Mouse (Mus musculus) liver, postnatal 0 days (tissue): ENCODE measurements around the gene Gcn1l1. TPM values are rescaled to one million over a fixed set of nuclear protein-coding genes. Genes with fewer than 3 reads are reported as not detected.

Source experiments
- ATAC-seq: fragments of 200-750 bp; cut with Nextera tagmentation; 2 replicates; pipeline ENCODE4 v1.8.0; 2017; ENCODE audit warnings: mild to moderate bottlenecking, moderate library complexity
- DNase-seq: peaks from one replicate; pipeline ENCODE4 v3.0.0-alpha.2; 2016
- H3K27ac ChIP-seq: fragments of 300-500 bp; sonication (generic); 2 replicates; pipeline ENCODE4 v1.5.1; 2014; ENCODE audit warnings: antibody characterized with exemption, moderate library complexity, mild to moderate bottlenecking, low read depth
- H3K27me3 ChIP-seq: fragments of 300-500 bp; sonication (generic); 2 replicates; pipeline ENCODE4 v1.6.1; 2014; ENCODE audit warnings: low read length, control low read depth, mixed read lengths; ENCODE audit not compliant: insufficient read depth
- H3K36me3 ChIP-seq: fragments of 300-500 bp; sonication (generic); replicated peaks from 2 replicates; pipeline ENCODE4 v1.6.1; 2014; ENCODE audit warnings: mild to moderate bottlenecking, control low read depth, low read length, moderate library complexity, mixed read lengths; ENCODE audit not compliant: insufficient read depth
- H3K4me1 ChIP-seq: fragments of 300-500 bp; sonication (generic); 2 replicates; pipeline ENCODE4 v1.6.1; 2014; ENCODE audit warnings: antibody characterized with exemption, mild to moderate bottlenecking, control low read depth; ENCODE audit not compliant: insufficient read depth
- H3K4me2 ChIP-seq: fragments of 300-500 bp; sonication (generic); 2 replicates; pipeline ENCODE4 v1.6.1; 2014; ENCODE audit warnings: low read depth, mild to moderate bottlenecking, low read length, moderate library complexity, mixed read lengths
- H3K4me3 ChIP-seq: fragments of 300-500 bp; sonication (generic); 2 replicates; pipeline ENCODE4 v1.5.1; 2014; ENCODE audit warnings: low read depth, low read length
- H3K9ac ChIP-seq: fragments of 300-500 bp; sonication (generic); replicated peaks from 2 replicates; pipeline ENCODE4 v1.6.1; 2014; ENCODE audit warnings: mild to moderate bottlenecking, moderate library complexity
- H3K9me3 ChIP-seq: fragments of 300-500 bp; sonication (generic); 2 replicates; pipeline ENCODE4 v1.6.1; 2016; ENCODE audit warnings: mild to moderate bottlenecking, control low read depth, low read length, mixed read lengths
- CTCF ChIP-seq: sonication (generic); IDR thresholded peaks from 2 replicates; pipeline ENCODE4 v1.5.1; 2016; ENCODE audit warnings: antibody characterized with exemption, low read depth
- EP300 ChIP-seq: IDR thresholded peaks from 2 replicates; pipeline ENCODE4 v1.6.1; 2016; ENCODE audit warnings: antibody characterized with exemption, low read depth, mild to moderate bottlenecking
- WGBS: fragments of 180-500 bp; shearing (Covaris S2); extraction: QIAGEN DNeasy Blood & Tissue Kit; methylation state at CpG from one replicate; pipeline ENCODE4 v1.1.7; 2014; ENCODE audit not compliant: insufficient replicate concordance; 5-methylcytosine and 5-hydroxymethylcytosine counted together
- polyA plus RNA-seq: library from polyadenylated mRNA; unstranded; fragments of >200 nt; fragmentation: Nextera tagmentation; extraction: Ambion mirVana; gene quantifications from 2 replicates; pipeline ENCODE4 v1.2.1, GENCODE M21; 2015

Gene Gcn1l1
- polyA plus RNA-seq, 1 experiment from 2014 or later: 10.3 TPM

GRCm38 (mm10) chr5:115563771-115564585, 1.1 kb upstream of the Gcn1l1 start:
- DNase-seq (no peak), ATAC-seq (no peak)
- Histone ChIP-seq H3K36me3 (peaks cover 39% of the 10 kb centered on the region), H3K4me1 (peaks cover 40% of the 10 kb centered on the region), H3K27ac (no peak overlapping the region), H3K4me3 (no peak overlapping the region), H3K9ac (no peak overlapping the region), H3K4me2 (0 out of 2 replicates have a peak overlapping the region, but pooled peaks have one; percentile 96), H3K27me3 (no peaks in the 10 kb centered on the region), H3K9me3 (no peaks in the 10 kb centered on the region)
- no peak for TF ChIP-seq EP300
- no peak for TF ChIP-seq CTCF
- 51% methylated on average over 5 of the region's 5 CpGs for WGBS

- H3K36me3 ChIP-seq: peaks cover 38% of the 10 kb centered on the region
- TF ChIP-seq EP300: no peak
- no peak for TF ChIP-seq CTCF
- H3K27me3 ChIP-seq: no peaks in the 10 kb centered on the region
- peak overlapping the region; percentile 70 for H3K27ac ChIP-seq
- DNase-seq: no peak
- H3K9ac ChIP-seq: peak overlapping the region; percentile 95
- H3K4me3 ChIP-seq: peak overlapping the region; percentile 91
- under 1% methylated on average over 32 of the region's 46 CpGs for WGBS
- peaks cover 37% of the 10 kb centered on the region for H3K4me1 ChIP-seq
- ATAC-seq: peak; percentile 24
- H3K4me2 ChIP-seq: peak overlapping the region; percentile 96
- no peaks in the 10 kb centered on the region for H3K9me3 ChIP-seq
Observed at GRCm38 (mm10) chr5:115565403-115565802, 349 bp downstream of the Gcn1l1 start.

DNA sequence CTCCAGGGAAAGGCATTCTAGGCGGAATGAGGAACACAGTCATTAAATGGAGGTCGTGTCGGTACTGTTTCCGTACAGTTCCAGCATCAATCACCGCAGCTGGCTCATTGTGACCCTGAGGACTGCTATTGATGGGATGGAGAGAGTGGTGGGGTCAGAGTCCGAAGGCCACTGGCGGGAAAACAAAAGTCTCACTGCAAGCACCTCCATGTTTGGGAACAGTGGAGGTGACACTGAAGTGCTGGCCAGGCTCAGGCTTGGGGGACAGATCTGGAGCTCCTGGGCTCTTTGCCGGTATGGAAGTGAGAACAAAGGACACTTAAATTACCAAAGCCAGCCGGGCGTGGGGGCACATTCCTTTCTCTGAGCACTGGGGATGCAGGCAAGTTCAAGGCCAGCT, 3.6 kb downstream of the Gcn1l1 start:
- ATAC-seq: peak; percentile 76
- peaks cover 20% of the 10 kb centered on the region for H3K4me1 ChIP-seq
- peaks cover 19% of the 10 kb centered on the region for H3K36me3 ChIP-seq
- no peaks in the 10 kb centered on the region for H3K9me3 ChIP-seq
- no peak overlapping the region for H3K9ac ChIP-seq
- no peaks in the 10 kb centered on the region for H3K27me3 ChIP-seq
- no peak overlapping the region for H3K4me3 ChIP-seq
- TF ChIP-seq EP300: no peak
- TF ChIP-seq CTCF: no peak
- peak; percentile 65 for DNase-seq
- peak overlapping the region; percentile 73 for H3K27ac ChIP-seq
- 63% methylated on average over 10 of the region's 10 CpGs for WGBS
- H3K4me2 ChIP-seq: peak overlapping the region; percentile 39

DNA sequence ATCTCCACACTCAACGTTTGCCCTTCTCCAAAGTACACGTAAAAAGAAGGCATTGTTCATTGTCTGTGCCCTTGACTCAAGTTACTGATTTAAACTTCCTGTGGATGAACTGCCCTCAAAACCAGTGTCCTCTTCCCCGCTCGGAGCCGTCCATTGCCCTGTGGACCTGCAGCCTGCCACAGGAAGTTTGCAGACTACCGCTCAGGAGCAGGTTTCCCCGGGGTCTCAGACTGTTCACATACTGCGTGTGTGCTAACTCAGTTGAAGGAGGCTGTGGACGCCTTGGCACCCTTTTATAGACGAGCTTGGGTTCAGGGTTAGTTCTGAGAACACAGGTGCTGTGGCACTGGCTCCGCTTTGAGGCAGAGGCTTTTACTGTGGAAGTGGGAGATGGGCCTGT, 4.3 kb downstream of the Gcn1l1 start:
- H3K4me2 ChIP-seq: peak overlapping the region; percentile 38
- no peak for TF ChIP-seq EP300
- no peaks in the 10 kb centered on the region for H3K27me3 ChIP-seq
- H3K4me1 ChIP-seq: peaks cover 20% of the 10 kb centered on the region
- WGBS: 57% methylated on average over 11 of the region's 11 CpGs
- ATAC-seq: no peak
- H3K9ac ChIP-seq: no peak overlapping the region
- DNase-seq: no peak
- H3K4me3 ChIP-seq: no peak overlapping the region
- no peaks in the 10 kb centered on the region for H3K9me3 ChIP-seq
- H3K36me3 ChIP-seq: peaks cover 17% of the 10 kb centered on the region
- H3K27ac ChIP-seq: peak overlapping the region; percentile 73

DNA sequence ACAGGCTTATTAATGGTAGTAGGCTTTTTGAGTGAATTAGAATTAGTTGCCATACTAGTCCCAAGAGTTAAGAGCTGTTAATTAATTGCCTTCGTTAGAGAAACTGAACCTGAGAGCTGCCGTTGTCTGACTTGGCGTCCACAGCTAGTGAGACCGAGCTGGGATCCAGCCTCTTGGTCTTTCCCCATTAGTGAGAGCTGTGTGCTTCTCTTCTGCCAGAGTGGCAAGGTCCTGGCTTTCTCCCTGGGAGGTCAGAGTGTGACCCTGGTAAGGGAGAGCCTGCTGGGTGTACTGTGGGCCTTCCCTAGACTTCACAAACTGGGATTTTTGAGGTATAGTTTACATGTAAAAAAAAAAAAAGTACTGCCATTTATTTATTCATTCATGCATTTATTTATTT, 4.7 kb downstream of the Gcn1l1 start:
- no peaks in the 10 kb centered on the region for H3K27me3 ChIP-seq
- 0 out of 2 replicates have a peak overlapping the region, but pooled peaks have one; percentile 38 for H3K4me2 ChIP-seq
- 74% methylated on average over 4 of the region's 4 CpGs for WGBS
- H3K27ac ChIP-seq: peak overlapping the region; percentile 73
- no peak overlapping the region; the same call in 1 of the 2 replicates for H3K9ac ChIP-seq
- ATAC-seq: no peak
- no peaks in the 10 kb centered on the region for H3K9me3 ChIP-seq
- TF ChIP-seq EP300 (no peak), CTCF (no peak)
- H3K4me3 ChIP-seq: no peak overlapping the region
- DNase-seq: no peak
- H3K4me1 ChIP-seq: peaks cover 18% of the 10 kb centered on the region
- peaks cover 21% of the 10 kb centered on the region for H3K36me3 ChIP-seq

GRCm38 (mm10) chr5:115571086-115571485, 6.0 kb downstream of the Gcn1l1 start:
- WGBS: 81% methylated on average over 7 of the region's 7 CpGs
- peaks cover 30% of the 10 kb centered on the region for H3K36me3 ChIP-seq
- no peak overlapping the region for H3K27ac ChIP-seq
- peaks cover 10% of the 10 kb centered on the region for H3K4me1 ChIP-seq
- no peaks in the 10 kb centered on the region for H3K9me3 ChIP-seq
- DNase-seq: no peak
- H3K9ac ChIP-seq: no peak overlapping the region
- TF ChIP-seq CTCF (no peak), EP300 (no peak)
- ATAC-seq: no peak
- no peak overlapping the region for H3K4me2 ChIP-seq
- no peaks in the 10 kb centered on the region for H3K27me3 ChIP-seq
- no peak overlapping the region for H3K4me3 ChIP-seq
